Mouse (Mus musculus): ENCODE measurements around the gene Rbm47.

- TF ChIP-seq CTCF (IDR thresholded peaks at IDR 0.05; ENCODE audit: low read depth, low read length) (no peak), POLR2A (IDR thresholded peaks at IDR 0.05; ENCODE audit: extremely low read depth, insufficient read depth, low read length) (no peak)
Observed at GRCm38 (mm10) chr5:66149111-66149510, 23.8 kb downstream of the Rbm47 start.
